Mouse (Mus musculus): ENCODE results near the gene Lrrc41. TPM values are rescaled to one million over a fixed set of nuclear protein-coding genes. Genes with fewer than 3 reads are reported as not detected.

The Lrrc41 gene
- total RNA-seq (2021), result 10 to 100 TPM; 17.3 to 19.3 TPM
- long read RNA-seq, experiment 1, transcript Lrrc41-201 (10 exons, 3,065 nt), result major isoform, 10 of 11 reads
- long read RNA-seq, experiment 1, partial matches to known transcripts, result 1 of 11 reads
- long read RNA-seq, experiment 1, other reads (novel, unspliced or antisense), result 0 of 11 reads
- long read RNA-seq, experiment 2, transcript Lrrc41-201 (10 exons, 3,065 nt), result major isoform, 16 of 26 reads
- long read RNA-seq, experiment 2, partial matches to known transcripts, result 8 of 26 reads
- long read RNA-seq, experiment 2, other reads (novel, unspliced or antisense), result 2 of 26 reads

GRCm38 (mm10) chr4:116074861-116075620, at the start of gene Lrrc41, which contains the start of gene Uqcrh:
TSS of gene Lrrc41 (plus strand) at chr4:116075269.
TSS of gene Uqcrh (minus strand) at chr4:116075071.
- intact Hi-C loops (cut with DNase I), result no loop called here

GRCm38 (mm10) chr4:116032906-116033305, 42.2 kb upstream of the Lrrc41 start:
- intact Hi-C loops (cut with DNase I), result no loop called here

More at GRCm38 (mm10) chr4:116074861-116075620, at the start of gene Lrrc41, which contains the start of gene Uqcrh:
- peak; percentile 93 to 96 for DNase-seq

GRCm38 (mm10) chr4:116033374-116033773, 41.7 kb upstream of the Lrrc41 start:
- intact Hi-C loops (cut with DNase I), result no loop called here
- DNase-seq, result no peak

More at GRCm38 (mm10) chr4:116032906-116033305, 42.2 kb upstream of the Lrrc41 start:
- DNase-seq, result no peak

- DNase-seq, result no peak
- intact Hi-C loops (cut with DNase I), result no loop called here
Measured at GRCm38 (mm10) chr4:116040466-116040865, 34.6 kb upstream of the Lrrc41 start.

- intact Hi-C loops (cut with DNase I), result no loop called here
- DNase-seq, result no peak
Measured at GRCm38 (mm10) chr4:116042186-116042585, 32.9 kb upstream of the Lrrc41 start.

- DNase-seq, result no peak
- intact Hi-C loops (cut with DNase I), result no loop called here
Measured at GRCm38 (mm10) chr4:116046604-116047003, 28.5 kb upstream of the Lrrc41 start.

GRCm38 (mm10) chr4:116047681-116048080, 27.4 kb upstream of the Lrrc41 start:
- intact Hi-C loops (cut with DNase I), result no loop called here
- DNase-seq, result no peak

GRCm38 (mm10) chr4:116048130-116048920, 26.7 kb upstream of the Lrrc41 start:
- DNase-seq, result peak; percentile 24 to 31
- intact Hi-C loops (cut with DNase I), result no loop called here

GRCm38 (mm10) chr4:116049211-116049610, 25.9 kb upstream of the Lrrc41 start:
- intact Hi-C loops (cut with DNase I), result no loop called here

GRCm38 (mm10) chr4:116052526-116053293, 22.4 kb upstream of the Lrrc41 start:
- no peak for DNase-seq
- intact Hi-C loops (cut with DNase I), result no loop called here

More at GRCm38 (mm10) chr4:116049211-116049610, 25.9 kb upstream of the Lrrc41 start:
- DNase-seq, result no peak

GRCm38 (mm10) chr4:116053399-116053961, 21.6 kb upstream of the Lrrc41 start, which contains the start of gene Nsun4:
TSS of gene Nsun4 (minus strand) at chr4:116053876.
- peak; percentile 86 to 89 for DNase-seq
- intact Hi-C loops (cut with DNase I), result no loop called here

- no peak for DNase-seq
- intact Hi-C loops (cut with DNase I), result no loop called here
Measured at GRCm38 (mm10) chr4:116057559-116057958, 17.5 kb upstream of the Lrrc41 start.

GRCm38 (mm10) chr4:116059012-116059726, 15.9 kb upstream of the Lrrc41 start:
- intact Hi-C loops (cut with DNase I), result no loop called here

GRCm38 (mm10) chr4:116063855-116064254, 11.2 kb upstream of the Lrrc41 start:
- intact Hi-C loops (cut with DNase I), result no loop called here
- no peak for DNase-seq

More at GRCm38 (mm10) chr4:116059012-116059726, 15.9 kb upstream of the Lrrc41 start:
- DNase-seq, result no peak

GRCm38 (mm10) chr4:116070116-116070515, 5.0 kb upstream of the Lrrc41 start:
- no peak for DNase-seq
- intact Hi-C loops (cut with DNase I), result no loop called here

GRCm38 (mm10) chr4:116073146-116073545, 1.9 kb upstream of the Lrrc41 start:
- intact Hi-C loops (cut with DNase I), result no loop called here
- no peak for DNase-seq

GRCm38 (mm10) chr4:116074145-116074675, 859 bp upstream of the Lrrc41 start:
- intact Hi-C loops (cut with DNase I), result no loop called here
- DNase-seq, result no peak

- intact Hi-C loops (cut with DNase I), result no loop called here
- peak; percentile 65 to 73 for DNase-seq
Measured at GRCm38 (mm10) chr4:116075631-116076368, 731 bp downstream of the Lrrc41 start.
